Mouse (Mus musculus): ENCODE results near the gene Zfp3.

Gene Zfp3

GRCm38 (mm10) chr11:70754958-70755357 lies 9.1 kb upstream of the Zfp3 start:
- in situ Hi-C loops (cut with MboI, MseI): loop anchor here (5.0 to 25.0 kb wide), 6 partner anchors 68 to 253 kb away; partner anchors contain the start of genes 4930544D05Rik (in 1 of the 2), Camta2 (in 1 of the 2), Chrne (in 1 of the 2) and Gp1ba (in 1 of the 2)

- in situ Hi-C loops (cut with MboI, MseI): loop anchor here (10.0 to 25.0 kb wide), 2 partner anchors 118 to 231 kb away; partner anchors contain the start of genes Gp1ba (in 1 of the 2), Psmb6 (in 1 of the 2), Rnf167 (in 1 of the 2) and Slc25a11 (in 1 of the 2)
Measured at GRCm38 (mm10) chr11:70755645-70756044, 8.4 kb upstream of the Zfp3 start.

GRCm38 (mm10) chr11:70760446-70760845 lies 3.6 kb upstream of the Zfp3 start:
- in situ Hi-C loops (cut with MboI, MseI): loop anchor here in 1 of 2 experiments (25.0 kb wide), 1 partner anchor 123 kb away; the partner anchor contains the start of genes Gp1ba, Rnf167 and Slc25a11

- in situ Hi-C loops (cut with MboI, MseI): loop anchor here in 1 of 2 experiments (25.0 kb wide), 1 partner anchor 125 kb away; the partner anchor contains the start of genes Gp1ba, Rnf167 and Slc25a11
Measured at GRCm38 (mm10) chr11:70762641-70763040, 1.4 kb upstream of the Zfp3 start.

GRCm38 (mm10) chr11:70763582-70763935 lies 450 bp upstream of the Zfp3 start:
- in situ Hi-C loops (cut with MboI, MseI): loop anchor here in 1 of 2 experiments (25.0 kb wide), 1 partner anchor 126 kb away; the partner anchor contains the start of genes Gp1ba, Rnf167 and Slc25a11

- in situ Hi-C loops (cut with MboI, MseI): loop anchor here in 1 of 2 experiments (25.0 kb wide), 1 partner anchor 129 kb away; the partner anchor contains the start of genes Gp1ba, Rnf167 and Slc25a11
Measured at GRCm38 (mm10) chr11:70765776-70766445, 1.9 kb downstream of the Zfp3 start.

- in situ Hi-C loops (cut with MboI, MseI): loop anchor here in 1 of 2 experiments (25.0 kb wide), 1 partner anchor 134 kb away; the partner anchor contains the start of genes Gp1ba, Rnf167 and Slc25a11
Measured at GRCm38 (mm10) chr11:70770804-70771203, 6.8 kb downstream of the Zfp3 start.

- in situ Hi-C loops (cut with MboI, MseI): loop anchor here in 1 of 2 experiments (5.0 kb wide), 1 partner anchor 35 kb away; the partner anchor contains the start of gene Scimp
Measured at GRCm38 (mm10) chr11:70776830-70777571, 13.0 kb downstream of the Zfp3 start.

- in situ Hi-C loops (cut with MboI, MseI): loop anchor here in 1 of 2 experiments (5.0 kb wide), 1 partner anchor 35 kb away; the partner anchor contains the start of gene Scimp
Measured at GRCm38 (mm10) chr11:70777634-70778033, 13.6 kb downstream of the Zfp3 start.

GRCm38 (mm10) chr11:70778058-70778457 lies 14.0 kb downstream of the Zfp3 start:
- in situ Hi-C loops (cut with MboI, MseI): loop anchor here in 1 of 2 experiments (5.0 kb wide), 1 partner anchor 34 kb away; the partner anchor contains the start of gene Scimp

GRCm38 (mm10) chr11:70785908-70786307 lies 21.9 kb downstream of the Zfp3 start:
- in situ Hi-C loops (cut with MboI, MseI): no loop called here

GRCm38 (mm10) chr11:70787052-70787451 lies 23.0 kb downstream of the Zfp3 start:
- in situ Hi-C loops (cut with MboI, MseI): no loop called here

GRCm38 (mm10) chr11:70788972-70789655 lies 25.1 kb downstream of the Zfp3 start:
- in situ Hi-C loops (cut with MboI, MseI): no loop called here

GRCm38 (mm10) chr11:70790426-70790825 lies 26.4 kb downstream of the Zfp3 start:
- in situ Hi-C loops (cut with MboI, MseI): no loop called here

GRCm38 (mm10) chr11:70790874-70791551 lies 27.0 kb downstream of the Zfp3 start:
- in situ Hi-C loops (cut with MboI, MseI): no loop called here

GRCm38 (mm10) chr11:70791676-70792075 lies 27.7 kb downstream of the Zfp3 start:
- in situ Hi-C loops (cut with MboI, MseI): no loop called here

- in situ Hi-C loops (cut with MboI, MseI): no loop called here
Measured at GRCm38 (mm10) chr11:70792409-70792808, 28.4 kb downstream of the Zfp3 start.

GRCm38 (mm10) chr11:70802208-70802864 lies 38.3 kb downstream of the Zfp3 start:
- in situ Hi-C loops (cut with MboI, MseI): no loop called here

GRCm38 (mm10) chr11:70802865-70803261 lies 38.9 kb downstream of the Zfp3 start:
- in situ Hi-C loops (cut with MboI, MseI): no loop called here

GRCm38 (mm10) chr11:70803711-70804200 lies 39.7 kb downstream of the Zfp3 start:
- in situ Hi-C loops (cut with MboI, MseI): no loop called here
